Mouse (Mus musculus) T-helper 2 cell (primary cell): Measurements from ENCODE around the gene Uqcc1.

ENCODE experiments used
- in situ Hi-C: fragments of 300-600 bp; cut with MboI, MseI; formaldehyde crosslinking; loops from one replicate; pipeline ENCODE4 v1.15.1; 2025; ENCODE audit warnings: high pct_unique_total_duplicates

Uqcc1 gene

GRCm38 (mm10) chr2:155939897-155940529, 9.9 kb upstream of the Uqcc1 start:
- in situ Hi-C loops = loop anchor here (5.0 kb wide), 1 partner anchor 88 kb away; no protein-coding TSS in a partner anchor

GRCm38 (mm10) chr2:155928711-155929345, 1.3 kb downstream of the Uqcc1 start:
- in situ Hi-C loops = loop anchor here (5.0 kb wide), 1 partner anchor 78 kb away; the partner anchor contains the start of genes 6430550D23Rik and Ergic3

- in situ Hi-C loops = loop anchor here (5.0 kb wide), 1 partner anchor 82 kb away; the partner anchor contains the start of genes 6430550D23Rik and Ergic3
These were observed 4.9 kb downstream of the Uqcc1 start for GRCm38 (mm10) chr2:155925213-155925612.

- in situ Hi-C loops = no loop called here
These were observed 7.0 kb downstream of the Uqcc1 start for GRCm38 (mm10) chr2:155923143-155923542.

GRCm38 (mm10) chr2:155914684-155915083, 15.4 kb downstream of the Uqcc1 start:
- in situ Hi-C loops = no loop called here

GRCm38 (mm10) chr2:155903632-155904008, 26.5 kb downstream of the Uqcc1 start:
- in situ Hi-C loops = no loop called here

GRCm38 (mm10) chr2:155902989-155903631, 27.0 kb downstream of the Uqcc1 start:
- in situ Hi-C loops = no loop called here

- in situ Hi-C loops = no loop called here
These were observed 34.9 kb downstream of the Uqcc1 start for GRCm38 (mm10) chr2:155895046-155895735.

- in situ Hi-C loops = no loop called here
These were observed 35.6 kb downstream of the Uqcc1 start for GRCm38 (mm10) chr2:155894307-155895045.

GRCm38 (mm10) chr2:155886776-155887175, 43.3 kb downstream of the Uqcc1 start:
- in situ Hi-C loops = no loop called here

- in situ Hi-C loops = no loop called here
These were observed 44.8 kb downstream of the Uqcc1 start for GRCm38 (mm10) chr2:155885271-155885697.

- in situ Hi-C loops = no loop called here
These were observed 48.0 kb downstream of the Uqcc1 start for GRCm38 (mm10) chr2:155882087-155882486.

- in situ Hi-C loops = no loop called here
These were observed 50.9 kb downstream of the Uqcc1 start for GRCm38 (mm10) chr2:155878964-155879876.

- in situ Hi-C loops = no loop called here
These were observed 56.5 kb downstream of the Uqcc1 start for GRCm38 (mm10) chr2:155873636-155874035.

GRCm38 (mm10) chr2:155872930-155873507, 57.1 kb downstream of the Uqcc1 start:
- in situ Hi-C loops = no loop called here

GRCm38 (mm10) chr2:155872486-155872885, 57.6 kb downstream of the Uqcc1 start:
- in situ Hi-C loops = no loop called here

- in situ Hi-C loops = no loop called here
These were observed 60.3 kb downstream of the Uqcc1 start for GRCm38 (mm10) chr2:155869772-155870171.

GRCm38 (mm10) chr2:155868320-155868719, 61.8 kb downstream of the Uqcc1 start:
- in situ Hi-C loops = no loop called here

- in situ Hi-C loops = no loop called here
These were observed 66.7 kb downstream of the Uqcc1 start for GRCm38 (mm10) chr2:155863301-155863867.
